Mouse (Mus musculus): ENCODE results near the gene Cdh13. TPM values are rescaled to one million over a fixed set of nuclear protein-coding genes. Genes with fewer than 3 reads are reported as not detected.
"Not testable (repeated sequence)": the region's sequence is repeated elsewhere in the genome, so short reads cannot be mapped to it uniquely, and the experiment has no call there.

The Cdh13 gene
- polyA plus RNA-seq, 1 experiment from 2014 or later = 14.4 TPM

DNA sequence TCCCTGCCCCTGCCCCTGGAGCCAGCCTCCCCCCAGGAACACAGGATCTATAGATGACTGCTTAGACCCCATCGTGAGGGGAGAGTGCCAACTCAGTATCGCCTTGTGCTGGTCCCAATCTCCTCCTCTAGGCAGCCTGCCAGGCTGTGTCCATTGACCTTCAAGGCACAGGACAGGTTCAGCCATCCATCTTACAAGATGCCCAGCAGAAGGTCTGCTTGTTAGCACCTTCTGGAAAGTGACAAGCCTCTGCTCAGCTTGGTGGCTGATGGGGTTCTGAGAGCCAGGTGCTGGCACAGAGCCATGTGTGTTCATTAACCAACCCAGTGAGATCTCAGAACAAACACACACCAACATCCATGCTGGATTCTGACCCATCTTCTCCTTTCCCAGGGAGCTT lies 998.2 kb downstream of the Cdh13 start:
- Histone ChIP-seq H3K9me3 (no peaks in the 10 kb centered on the region), H3K4me3 (no peak overlapping the region), H3K27ac (no peak overlapping the region), H3K27me3 (ENCODE audit: insufficient read depth, poor library complexity, severe bottlenecking) (no peaks in the 10 kb centered on the region), H3K4me1 (peaks cover 16% of the 10 kb centered on the region), H3K36me3 (no peaks in the 10 kb centered on the region)
- 84% methylated on average over 2 of the region's 2 CpGs for WGBS
- no peak for DNase-seq (ENCODE audit: low spot score)

GRCm38 (mm10) chr8:119284516-119284915 lies 1001.0 kb downstream of the Cdh13 start:
- no peak overlapping the region for H3K27ac ChIP-seq
- WGBS = 78% methylated on average over 9 of the region's 9 CpGs

GRCm38 (mm10) chr8:119284920-119285319 lies 1001.4 kb downstream of the Cdh13 start:
- 75% methylated on average over 4 of the region's 4 CpGs for WGBS
- no peak overlapping the region for H3K4me3 ChIP-seq
- H3K27me3 ChIP-seq (ENCODE audit: insufficient read depth, poor library complexity, severe bottlenecking) = no peaks in the 10 kb centered on the region

More at GRCm38 (mm10) chr8:119284516-119284915, 1001.0 kb downstream of the Cdh13 start:
- Histone ChIP-seq H3K36me3 (no peaks in the 10 kb centered on the region), H3K27me3 (ENCODE audit: insufficient read depth, poor library complexity, severe bottlenecking) (no peaks in the 10 kb centered on the region), H3K9me3 (no peaks in the 10 kb centered on the region), H3K4me3 (no peak overlapping the region), H3K4me1 (no peaks in the 10 kb centered on the region)
- DNase-seq (ENCODE audit: low spot score) = no peak

GRCm38 (mm10) chr8:119295477-119295876 lies 1011.9 kb downstream of the Cdh13 start:
- Histone ChIP-seq H3K27me3 (ENCODE audit: insufficient read depth, poor library complexity, severe bottlenecking) (no peaks in the 10 kb centered on the region), H3K27ac (no peak overlapping the region), H3K9me3 (0 out of 2 replicates have a peak, but pooled peaks cover 3% of the 10 kb centered on the region), H3K4me1 (no peaks in the 10 kb centered on the region), H3K36me3 (no peaks in the 10 kb centered on the region), H3K4me3 (no peak overlapping the region)
- 80% methylated on average over 13 of the region's 13 CpGs for WGBS
- DNase-seq (ENCODE audit: low spot score) = no peak

More at GRCm38 (mm10) chr8:119284920-119285319, 1001.4 kb downstream of the Cdh13 start:
- Histone ChIP-seq H3K36me3 (no peaks in the 10 kb centered on the region), H3K9me3 (no peaks in the 10 kb centered on the region), H3K4me1 (no peaks in the 10 kb centered on the region), H3K27ac (no peak overlapping the region)
- DNase-seq (ENCODE audit: low spot score) = no peak

GRCm38 (mm10) chr8:119297752-119298151 lies 1014.2 kb downstream of the Cdh13 start:
- not testable (repeated sequence) for H3K27ac ChIP-seq; DNase-seq (ENCODE audit: low spot score); H3K36me3 ChIP-seq; H3K9me3 ChIP-seq; H3K27me3 ChIP-seq (ENCODE audit: insufficient read depth, poor library complexity, severe bottlenecking); H3K4me1 ChIP-seq; H3K4me3 ChIP-seq
- 27% methylated on average over 3 of the region's 3 CpGs for WGBS

DNA sequence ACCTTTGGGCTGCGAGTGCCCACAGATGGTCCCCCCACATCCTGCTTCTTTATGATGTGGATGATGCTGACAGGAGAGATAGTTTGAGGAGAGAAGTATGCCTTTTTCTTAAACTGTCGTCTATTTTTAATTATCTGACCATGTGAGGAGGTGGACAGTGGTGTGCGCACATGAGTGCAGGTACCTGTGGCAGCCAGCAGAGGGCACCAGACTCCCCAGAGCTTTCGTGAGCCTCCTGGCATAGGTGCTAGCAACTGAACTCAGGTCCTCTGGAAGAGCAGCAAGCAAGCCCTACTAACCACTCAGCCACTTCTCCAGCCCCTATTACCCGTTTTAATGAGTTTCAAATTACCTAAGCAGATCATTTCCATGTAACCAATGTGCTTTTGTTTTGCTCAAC lies 1016.8 kb downstream of the Cdh13 start:
- no peak overlapping the region for H3K4me3 ChIP-seq
- H3K36me3 ChIP-seq = no peaks in the 10 kb centered on the region
- H3K27ac ChIP-seq = no peak overlapping the region
- H3K27me3 ChIP-seq (ENCODE audit: insufficient read depth, poor library complexity, severe bottlenecking) = no peaks in the 10 kb centered on the region
- 87% methylated on average over 5 of the region's 5 CpGs for WGBS
- no peak for DNase-seq (ENCODE audit: low spot score)
- H3K4me1 ChIP-seq = no peaks in the 10 kb centered on the region
- 0 out of 2 replicates have a peak, but pooled peaks cover 3% of the 10 kb centered on the region for H3K9me3 ChIP-seq

DNA sequence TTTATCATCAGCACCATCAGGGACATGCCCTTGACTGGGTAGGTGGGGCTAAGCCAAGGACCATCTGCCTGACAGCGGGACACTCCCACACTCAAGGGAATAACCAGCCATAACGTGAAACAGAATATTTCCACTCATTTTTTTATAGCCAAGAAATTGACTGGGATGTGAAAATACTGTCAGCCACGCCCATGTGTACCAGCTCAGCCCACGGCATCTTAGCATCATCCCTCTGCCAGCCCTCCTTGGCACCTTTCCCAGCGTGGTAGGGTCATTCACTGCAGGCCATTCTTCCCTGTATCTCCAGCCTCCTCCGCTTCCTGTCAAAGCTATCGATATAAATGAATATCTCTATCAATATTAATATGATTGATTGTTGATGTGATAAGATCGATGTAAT lies 1020.7 kb downstream of the Cdh13 start:
- WGBS = 74% methylated on average over 8 of the region's 8 CpGs
- H3K4me3 ChIP-seq = no peak overlapping the region
- no peaks in the 10 kb centered on the region for H3K36me3 ChIP-seq
- DNase-seq (ENCODE audit: low spot score) = no peak
- H3K27ac ChIP-seq = no peak overlapping the region
- no peaks in the 10 kb centered on the region for H3K4me1 ChIP-seq
- H3K27me3 ChIP-seq (ENCODE audit: insufficient read depth, poor library complexity, severe bottlenecking) = no peaks in the 10 kb centered on the region
- 0 out of 2 replicates have a peak, but pooled peaks cover 3% of the 10 kb centered on the region for H3K9me3 ChIP-seq

DNA sequence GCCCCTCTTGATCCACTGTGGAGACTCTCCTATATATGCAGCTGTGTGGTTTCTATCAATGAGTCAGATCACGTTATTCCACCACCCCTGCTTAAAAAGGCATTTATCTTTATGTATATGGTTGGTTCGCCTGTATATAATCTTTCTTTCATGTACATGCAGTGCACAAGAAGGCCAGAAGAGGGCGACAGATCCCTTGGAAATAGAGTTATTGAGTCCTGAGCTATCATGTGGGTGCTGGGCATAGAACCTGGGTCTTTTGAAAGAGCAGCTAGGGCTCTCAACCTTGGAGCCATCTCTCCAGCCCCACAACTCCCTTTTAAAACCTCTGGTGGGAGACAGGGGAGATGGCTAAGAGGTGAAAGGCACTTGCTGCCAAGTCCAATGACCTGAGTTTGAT lies 1027.9 kb downstream of the Cdh13 start:
- WGBS = 24% methylated on average over 3 of the region's 3 CpGs
- no peak for DNase-seq (ENCODE audit: low spot score)
- no peaks in the 10 kb centered on the region for H3K4me1 ChIP-seq

GRCm38 (mm10) chr8:119323215-119323614 lies 1039.7 kb downstream of the Cdh13 start:
- Histone ChIP-seq H3K9me3 (no peaks in the 10 kb centered on the region), H3K27me3 (ENCODE audit: insufficient read depth, poor library complexity, severe bottlenecking) (no peaks in the 10 kb centered on the region), H3K4me1 (no peaks in the 10 kb centered on the region), H3K27ac (no peak overlapping the region), H3K36me3 (no peaks in the 10 kb centered on the region), H3K4me3 (no peak overlapping the region)
- DNase-seq (ENCODE audit: low spot score) = no peak
- 61% methylated on average over 6 of the region's 6 CpGs for WGBS

More for the DNA sequence above, 1027.9 kb downstream of the Cdh13 start:
- no peaks in the 10 kb centered on the region for H3K36me3 ChIP-seq
- H3K27me3 ChIP-seq (ENCODE audit: insufficient read depth, poor library complexity, severe bottlenecking) = no peaks in the 10 kb centered on the region; the same call in 1 of the 2 replicates
- no peak overlapping the region for H3K4me3 ChIP-seq
- H3K27ac ChIP-seq = no peak overlapping the region
- H3K9me3 ChIP-seq = no peaks in the 10 kb centered on the region

DNA sequence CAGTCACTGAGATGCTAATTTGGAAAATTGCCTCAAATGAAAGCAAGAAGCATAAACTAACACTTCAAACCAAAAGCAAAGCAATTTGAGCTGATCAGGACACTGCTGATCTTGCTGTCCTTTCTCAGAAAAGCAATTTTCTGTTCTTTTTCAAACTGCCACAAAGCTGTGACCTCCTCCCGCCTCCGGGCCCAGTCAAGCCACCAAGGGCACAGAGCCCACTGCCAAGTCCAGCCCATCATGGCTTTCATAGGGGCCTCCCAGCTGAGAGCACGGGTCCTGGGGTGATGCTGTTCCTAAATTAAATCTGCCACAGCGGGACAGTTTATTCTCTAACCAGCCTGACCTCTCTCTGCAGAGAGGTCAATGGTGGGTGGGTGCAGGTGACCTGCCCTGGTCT lies 1056.0 kb downstream of the Cdh13 start:
- no peak for DNase-seq (ENCODE audit: low spot score)
- Histone ChIP-seq H3K4me1 (no peaks in the 10 kb centered on the region), H3K9me3 (no peaks in the 10 kb centered on the region), H3K36me3 (no peaks in the 10 kb centered on the region), H3K4me3 (no peak overlapping the region), H3K27me3 (ENCODE audit: insufficient read depth, poor library complexity, severe bottlenecking) (no peaks in the 10 kb centered on the region), H3K27ac (no peak overlapping the region)
- 83% methylated on average over 4 of the region's 4 CpGs for WGBS

GRCm38 (mm10) chr8:119343606-119344005 lies 1060.1 kb downstream of the Cdh13 start:
- no peaks in the 10 kb centered on the region for H3K9me3 ChIP-seq
- H3K27ac ChIP-seq = 0 out of 2 replicates have a peak overlapping the region, but pooled peaks have one; percentile 94
- H3K4me1 ChIP-seq = peaks cover 8% of the 10 kb centered on the region
- DNase-seq (ENCODE audit: low spot score) = no peak
- peak overlapping the region; percentile 99; the same call in 1 of the 2 replicates for H3K4me3 ChIP-seq
- peaks cover 24% of the 10 kb centered on the region for H3K36me3 ChIP-seq
- 75% methylated on average over 3 of the region's 3 CpGs for WGBS
- no peaks in the 10 kb centered on the region for H3K27me3 ChIP-seq (ENCODE audit: insufficient read depth, poor library complexity, severe bottlenecking)

DNA sequence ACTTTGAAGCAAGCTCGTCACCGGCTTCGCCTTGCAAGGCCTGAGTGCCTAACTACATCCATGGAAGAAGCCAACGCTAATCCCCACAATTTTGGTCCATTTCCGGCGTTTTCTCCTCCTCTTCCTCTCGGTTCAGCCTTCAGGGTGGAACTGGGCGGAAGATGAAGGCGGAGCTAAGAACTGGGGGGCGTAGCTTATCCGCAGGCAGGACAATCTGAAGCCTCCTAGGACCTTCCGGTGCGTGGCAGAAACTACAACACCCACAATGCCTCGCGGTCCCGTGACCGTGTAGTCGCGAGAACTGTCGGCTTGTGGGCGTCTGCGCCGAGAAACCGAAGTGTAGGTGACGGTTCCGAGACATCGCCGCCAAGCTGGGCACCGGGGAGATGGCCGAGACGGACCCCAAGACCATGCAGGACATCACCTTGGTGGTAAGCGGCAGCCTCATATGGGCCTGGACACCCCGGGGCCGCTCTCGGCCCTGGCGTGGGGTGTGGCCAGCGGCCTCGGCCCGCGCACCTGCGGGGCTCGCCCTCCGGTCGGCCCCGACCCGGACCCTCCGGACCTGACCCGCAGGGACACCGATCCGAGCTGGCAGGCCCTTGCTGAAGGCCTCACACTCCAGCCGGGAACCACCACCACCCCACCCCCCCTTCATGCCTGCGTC lies 1060.8 kb downstream of the Cdh13 start, which contains the start of gene Hsbp1:
Gene Hsbp1 (plus strand): TSS at position 299 of the 667 bp plus-strand sequence.
- H3K27me3 ChIP-seq (ENCODE audit: insufficient read depth, poor library complexity, severe bottlenecking) = no peaks in the 10 kb centered on the region
- peaks cover 8% of the 10 kb centered on the region for H3K4me1 ChIP-seq
- H3K36me3 ChIP-seq = peaks cover 31% of the 10 kb centered on the region
- WGBS = 3% methylated on average over 52 of the region's 52 CpGs
- peak; percentile 99 for DNase-seq (ENCODE audit: low spot score)
- H3K27ac ChIP-seq = peak within 1 kb of the TSS; percentile 94
- no peaks in the 10 kb centered on the region for H3K9me3 ChIP-seq
- peak within 1 kb of the TSS; percentile 99 for H3K4me3 ChIP-seq

- H3K9me3 ChIP-seq = no peaks in the 10 kb centered on the region
- 46% methylated on average over 22 of the region's 22 CpGs for WGBS
- H3K27ac ChIP-seq = peak overlapping the region; percentile 94
- H3K4me1 ChIP-seq = peaks cover 8% of the 10 kb centered on the region
- DNase-seq (ENCODE audit: low spot score) = no peak
- peaks cover 37% of the 10 kb centered on the region for H3K36me3 ChIP-seq
- peak overlapping the region; percentile 99 for H3K4me3 ChIP-seq
- no peaks in the 10 kb centered on the region for H3K27me3 ChIP-seq (ENCODE audit: insufficient read depth, poor library complexity, severe bottlenecking)
These were observed 1061.6 kb downstream of the Cdh13 start for GRCm38 (mm10) chr8:119345029-119345682.
